Mouse (Mus musculus) layer of hippocampus, postnatal 14 days (tissue): ENCODE data around the gene Celf5. TPM values are rescaled to one million over a fixed set of nuclear protein-coding genes. Genes with fewer than 3 reads are reported as not detected.

Experiments used
- DNase-seq, 2 experiments: peaks; one replicate each; pipeline ENCODE4 v3.0.0; 2021 to 2022; ENCODE audit warnings: low spot score in 2 of 2, mixed read lengths in 1 of 2
- long read RNA-seq, 2 experiments: library from polyadenylated mRNA; stranded (forward); transcript quantifications; one replicate each; pipeline ENCODE4 v2.0.0; 2021
- total RNA-seq, 2 experiments: library from RNA; stranded (reverse); gene quantifications; 2 replicates each; pipeline ENCODE4 v1.2.3; 2021

Celf5 gene
- 100 to 1,000 TPM; 266 to 272 TPM for total RNA-seq
- long read RNA-seq, experiment 1, partial matches to known transcripts: 1 of 12 reads
- long read RNA-seq, experiment 1, other reads (novel, unspliced or antisense): 11 of 12 reads
- long read RNA-seq, experiment 2, partial matches to known transcripts: 1 of 18 reads
- long read RNA-seq, experiment 2, other reads (novel, unspliced or antisense): 17 of 18 reads

- DNase-seq: peak; percentile 70 to 74
Measured at GRCm38 (mm10) chr10:81482533-81482889, at the start of gene Celf5. TSS of gene Celf5 (minus strand) at chr10:81482709.

- DNase-seq: peak; percentile 60 to 63
Measured at GRCm38 (mm10) chr10:81526779-81527178, 44.3 kb upstream of the Celf5 start.

GRCm38 (mm10) chr10:81525017-81525694 lies 42.6 kb upstream of the Celf5 start:
- no peak for DNase-seq

- DNase-seq: no peak
Measured at GRCm38 (mm10) chr10:81524051-81524605, 41.6 kb upstream of the Celf5 start, which contains the start of gene Gna15. TSS of gene Gna15 (minus strand) at chr10:81524225.

- no peak for DNase-seq
Measured at GRCm38 (mm10) chr10:81523570-81523969, 41.1 kb upstream of the Celf5 start.

- no peak for DNase-seq
Measured at GRCm38 (mm10) chr10:81523142-81523541, 40.6 kb upstream of the Celf5 start.

- no peak for DNase-seq
Measured at GRCm38 (mm10) chr10:81519978-81520365, 37.5 kb upstream of the Celf5 start.

GRCm38 (mm10) chr10:81519227-81519977 lies 36.9 kb upstream of the Celf5 start:
- DNase-seq: no peak

- peak in 1 of 2 experiments; percentile 51 for DNase-seq
Measured at GRCm38 (mm10) chr10:81518546-81518945, 36.0 kb upstream of the Celf5 start.

GRCm38 (mm10) chr10:81517227-81517626 lies 34.7 kb upstream of the Celf5 start:
- no peak for DNase-seq

GRCm38 (mm10) chr10:81513798-81514197 lies 31.3 kb upstream of the Celf5 start:
- DNase-seq: no peak

GRCm38 (mm10) chr10:81510246-81510810 lies 27.8 kb upstream of the Celf5 start:
- no peak for DNase-seq

GRCm38 (mm10) chr10:81507691-81508489 lies 25.4 kb upstream of the Celf5 start:
- DNase-seq: no peak

GRCm38 (mm10) chr10:81507095-81507494 lies 24.6 kb upstream of the Celf5 start:
- DNase-seq: no peak

GRCm38 (mm10) chr10:81505016-81505664 lies 22.6 kb upstream of the Celf5 start:
- DNase-seq: no peak

- DNase-seq: peak; percentile 89 to 90
Measured at GRCm38 (mm10) chr10:81502658-81503057, 20.1 kb upstream of the Celf5 start.

GRCm38 (mm10) chr10:81501863-81502262 lies 19.4 kb upstream of the Celf5 start:
- no peak for DNase-seq

GRCm38 (mm10) chr10:81500032-81500431 lies 17.5 kb upstream of the Celf5 start, which contains the start of gene S1pr4:
TSS of gene S1pr4 (minus strand) at chr10:81500132.
- DNase-seq: no peak

- DNase-seq: no peak
Measured at GRCm38 (mm10) chr10:81499250-81499901, 16.9 kb upstream of the Celf5 start.
